8 mouse cellular contexts compared by ENCODE assay signal in genomic region chr8:125513935-125514334, GRCm38 (mm10). TPM values are rescaled to one million over a fixed set of nuclear protein-coding genes. Genes with fewer than 3 reads are reported as not detected.
DNase-seq lines count a peak whose midpoint lies in the region; ATAC-seq and TF ChIP-seq lines count a peak whose summit lies in the region.

No protein-coding gene starts in this region.

- TF ChIP-seq EP300 in stomach, postnatal 0 days (optimal IDR thresholded peaks at IDR 0.05) = no peak

- no peak for TF ChIP-seq CTCF in stomach, postnatal 0 days (IDR thresholded peaks at IDR 0.05; ENCODE audit: low read depth)

- H3K27ac ChIP-seq in heart, embryonic 10.5 days = peak overlapping the region; percentile 78
- H3K27ac ChIP-seq in stomach, postnatal 0 days (replicated peaks) = peak overlapping the region; percentile 5; the same call in 1 of the 2 replicates

- peaks cover 95% of the 10 kb centered on the region for H3K4me1 ChIP-seq in heart, embryonic 10.5 days
- H3K4me1 ChIP-seq in stomach, postnatal 0 days (replicated peaks; ENCODE audit: control insufficient read depth, insufficient read depth) = peaks cover 2% of the 10 kb centered on the region

- intact Hi-C loops in left cerebral cortex, postnatal 10 days (cut with DNase I) = no loop called here

- no peak overlapping the region for H3K4me2 ChIP-seq in stomach, postnatal 0 days (replicated peaks; ENCODE audit: low read depth)

- 14% methylated on average over 5 of the region's 5 CpGs for WGBS in heart, embryonic 10.5 days
- 20% methylated on average over 5 of the region's 5 CpGs for WGBS in stomach, postnatal 0 days

- no peaks in the 10 kb centered on the region for H3K27me3 ChIP-seq in heart, embryonic 10.5 days (ENCODE audit: insufficient read depth, poor library complexity, severe bottlenecking)
- H3K27me3 ChIP-seq in stomach, postnatal 0 days (ENCODE audit: control insufficient read depth, insufficient read depth, low read length) = no peaks in the 10 kb centered on the region

- H3K36me3 ChIP-seq in heart, embryonic 10.5 days = peaks cover 6% of the 10 kb centered on the region; the same call in 1 of the 2 replicates
- no peaks in the 10 kb centered on the region for H3K36me3 ChIP-seq in stomach, postnatal 0 days (ENCODE audit: control insufficient read depth, insufficient read depth, low read length)

- no peak overlapping the region for H3K9ac ChIP-seq in stomach, postnatal 0 days (ENCODE audit: low read length)

- H3K9me3 ChIP-seq in heart, embryonic 10.5 days = no peaks in the 10 kb centered on the region
- H3K9me3 ChIP-seq in stomach, postnatal 0 days (ENCODE audit: control insufficient read depth, low read length) = no peaks in the 10 kb centered on the region

- H3K4me3 ChIP-seq in heart, embryonic 10.5 days = no peak overlapping the region
- no peak overlapping the region for H3K4me3 ChIP-seq in stomach, postnatal 0 days (ENCODE audit: low read depth, low read length)

- ATAC-seq in stomach, postnatal 0 days (ENCODE audit: low FRiP score, low TSS enrichment) = peak; percentile 77

- DNase-seq in right cerebral cortex, adult 18-20 months = peak; percentile 19
- DNase-seq in right cerebral cortex, postnatal 36 days (ENCODE audit: low spot score in 2 of 2) = no peak
- no peak for DNase-seq in heart, embryonic 10.5 days (ENCODE audit: low spot score)
- peak; percentile 19 to 54 for DNase-seq in kidney, postnatal 25 days
- DNase-seq in stomach, postnatal 0 days (ENCODE audit: low spot score) = peak; percentile 47
- no peak for DNase-seq in left cerebral cortex, postnatal 10 days (ENCODE audit: extremely low spot score in 1 of 2, low spot score in 2 of 2)
- DNase-seq in cerebellum, postnatal 10 days = no peak
- DNase-seq in urinary bladder, postnatal 10 days (ENCODE audit: low spot score) = no peak

RNA-seq across cellular contexts. Expression of gene Sipa1l2, which starts 55.7 kb away (rescaled TPM):
- polyA plus RNA-seq in heart, embryonic 10.5 days (2016; fragmentation: Nextera tagmentation; extraction: Ambion mirVana) = 24.9 and 32.6 TPM in 2 replicates
- polyA plus RNA-seq in stomach, postnatal 0 days (2015; fragmentation: Nextera tagmentation; extraction: Ambion mirVana) = 3.1 and 3.6 TPM in 2 replicates
- total RNA-seq in left cerebral cortex, postnatal 10 days (2021) = 10 to 100 TPM; 36.6 to 38.6 TPM

Comparison
In these comparisons a context has a peak if more than half of its experiments do, and no peak if none do; other contexts are left out.
1. DNase-seq: peak in right cerebral cortex, adult 18-20 months (single experiment), kidney, postnatal 25 days (2 of 2) and stomach, postnatal 0 days (single experiment); none in right cerebral cortex, postnatal 36 days (0 of 2), heart, embryonic 10.5 days (single experiment), left cerebral cortex, postnatal 10 days (0 of 2), cerebellum, postnatal 10 days (0 of 2) and urinary bladder, postnatal 10 days (single experiment).